Mouse (Mus musculus): ENCODE measurements around the gene Hnrnpab. TPM values are rescaled to one million over a fixed set of nuclear protein-coding genes. Genes with fewer than 3 reads are reported as not detected.

Hnrnpab gene
- polyA plus RNA-seq, 1 experiment from 2014 or later: 238 TPM

- Histone ChIP-seq H3K27ac (ENCODE audit: low read length) (no peak overlapping the region), H3K9me3 (replicated peaks; ENCODE audit: control insufficient read depth, low read length) (no peaks in the 10 kb centered on the region), H3K27me3 (ENCODE audit: control insufficient read depth, insufficient read depth, low read length) (no peaks in the 10 kb centered on the region), H3K4me1 (ENCODE audit: control insufficient read depth, insufficient read depth, low read length) (no peaks in the 10 kb centered on the region), H3K9ac (ENCODE audit: low read length) (no peak overlapping the region), H3K36me3 (ENCODE audit: control insufficient read depth, insufficient read depth, low read length) (no peaks in the 10 kb centered on the region), H3K4me3 (replicated peaks; ENCODE audit: low read length) (no peak overlapping the region), H3K4me2 (ENCODE audit: low read depth, low read length) (no peak overlapping the region)
- ATAC-seq (ENCODE audit: insufficient read depth, low FRiP score): no peak
- 90% methylated on average over 6 of the region's 6 CpGs for WGBS
Observed at GRCm38 (mm10) chr11:51565951-51566350, 40.7 kb downstream of the Hnrnpab start.

GRCm38 (mm10) chr11:51565062-51565461 lies 41.6 kb downstream of the Hnrnpab start:
- no peaks in the 10 kb centered on the region for H3K4me1 ChIP-seq (ENCODE audit: control insufficient read depth, insufficient read depth, low read length)
- no peaks in the 10 kb centered on the region for H3K36me3 ChIP-seq (ENCODE audit: control insufficient read depth, insufficient read depth, low read length)
- no peaks in the 10 kb centered on the region for H3K27me3 ChIP-seq (ENCODE audit: control insufficient read depth, insufficient read depth, low read length)
- H3K9ac ChIP-seq (ENCODE audit: low read length): no peak overlapping the region
- 38% methylated on average over 3 of the region's 3 CpGs for WGBS
- H3K4me3 ChIP-seq (replicated peaks; ENCODE audit: low read length): no peak overlapping the region
- ATAC-seq (ENCODE audit: insufficient read depth, low FRiP score): no peak
- no peaks in the 10 kb centered on the region for H3K9me3 ChIP-seq (replicated peaks; ENCODE audit: control insufficient read depth, low read length)
- no peak overlapping the region for H3K27ac ChIP-seq (ENCODE audit: low read length)
- H3K4me2 ChIP-seq (ENCODE audit: low read depth, low read length): no peak overlapping the region

- no peaks in the 10 kb centered on the region for H3K27me3 ChIP-seq (ENCODE audit: control insufficient read depth, insufficient read depth, low read length)
- no peak for ATAC-seq (ENCODE audit: insufficient read depth, low FRiP score)
- H3K4me1 ChIP-seq (ENCODE audit: control insufficient read depth, insufficient read depth, low read length): no peaks in the 10 kb centered on the region
- H3K9me3 ChIP-seq (replicated peaks; ENCODE audit: control insufficient read depth, low read length): no peaks in the 10 kb centered on the region
- no peak overlapping the region for H3K4me3 ChIP-seq (replicated peaks; ENCODE audit: low read length)
- no peak overlapping the region for H3K4me2 ChIP-seq (ENCODE audit: low read depth, low read length)
- H3K36me3 ChIP-seq (ENCODE audit: control insufficient read depth, insufficient read depth, low read length): no peaks in the 10 kb centered on the region
- H3K27ac ChIP-seq (ENCODE audit: low read length): no peak overlapping the region
- no peak overlapping the region for H3K9ac ChIP-seq (ENCODE audit: low read length)
- 97% methylated on average over 1 of the region's 1 CpGs for WGBS
Observed at GRCm38 (mm10) chr11:51563276-51563675, 43.4 kb downstream of the Hnrnpab start.

GRCm38 (mm10) chr11:51555066-51555465 lies 51.6 kb downstream of the Hnrnpab start:
- Histone ChIP-seq H3K27me3 (ENCODE audit: control insufficient read depth, insufficient read depth, low read length) (no peaks in the 10 kb centered on the region), H3K4me2 (ENCODE audit: low read depth, low read length) (no peak overlapping the region), H3K9me3 (replicated peaks; ENCODE audit: control insufficient read depth, low read length) (no peaks in the 10 kb centered on the region), H3K36me3 (ENCODE audit: control insufficient read depth, insufficient read depth, low read length) (no peaks in the 10 kb centered on the region), H3K4me3 (replicated peaks; ENCODE audit: low read length) (no peak overlapping the region), H3K4me1 (ENCODE audit: control insufficient read depth, insufficient read depth, low read length) (peaks cover 11% of the 10 kb centered on the region), H3K9ac (ENCODE audit: low read length) (no peak overlapping the region), H3K27ac (ENCODE audit: low read length) (no peak overlapping the region)
- 44% methylated on average over 2 of the region's 2 CpGs for WGBS
- no peak for ATAC-seq (ENCODE audit: insufficient read depth, low FRiP score)

- Histone ChIP-seq H3K4me2 (ENCODE audit: low read depth, low read length) (0 out of 2 replicates have a peak overlapping the region, but pooled peaks have one; percentile 14), H3K27ac (ENCODE audit: low read length) (no peak overlapping the region), H3K9me3 (replicated peaks; ENCODE audit: control insufficient read depth, low read length) (no peaks in the 10 kb centered on the region), H3K36me3 (ENCODE audit: control insufficient read depth, insufficient read depth, low read length) (no peaks in the 10 kb centered on the region), H3K27me3 (ENCODE audit: control insufficient read depth, insufficient read depth, low read length) (no peaks in the 10 kb centered on the region), H3K4me1 (ENCODE audit: control insufficient read depth, insufficient read depth, low read length) (peaks cover 11% of the 10 kb centered on the region), H3K9ac (ENCODE audit: low read length) (no peak overlapping the region), H3K4me3 (replicated peaks; ENCODE audit: low read length) (no peak overlapping the region; the same call in 1 of the 2 replicates)
- WGBS: 64% methylated on average over 10 of the region's 10 CpGs
- no peak for ATAC-seq (ENCODE audit: insufficient read depth, low FRiP score)
Observed at GRCm38 (mm10) chr11:51554590-51554989, 52.1 kb downstream of the Hnrnpab start.

GRCm38 (mm10) chr11:51552091-51552490 lies 54.6 kb downstream of the Hnrnpab start:
- no peaks in the 10 kb centered on the region for H3K27me3 ChIP-seq (ENCODE audit: control insufficient read depth, insufficient read depth, low read length)
- H3K9ac ChIP-seq (ENCODE audit: low read length): no peak overlapping the region
- H3K4me1 ChIP-seq (ENCODE audit: control insufficient read depth, insufficient read depth, low read length): peaks cover 11% of the 10 kb centered on the region
- H3K4me3 ChIP-seq (replicated peaks; ENCODE audit: low read length): no peak overlapping the region
- ATAC-seq (ENCODE audit: insufficient read depth, low FRiP score): no peak
- 53% methylated on average over 3 of the region's 3 CpGs for WGBS
- H3K27ac ChIP-seq (ENCODE audit: low read length): no peak overlapping the region
- no peaks in the 10 kb centered on the region for H3K9me3 ChIP-seq (replicated peaks; ENCODE audit: control insufficient read depth, low read length)
- H3K4me2 ChIP-seq (ENCODE audit: low read depth, low read length): no peak overlapping the region
- no peaks in the 10 kb centered on the region for H3K36me3 ChIP-seq (ENCODE audit: control insufficient read depth, insufficient read depth, low read length)

- H3K36me3 ChIP-seq (ENCODE audit: control insufficient read depth, insufficient read depth, low read length): no peaks in the 10 kb centered on the region
- no peaks in the 10 kb centered on the region for H3K27me3 ChIP-seq (ENCODE audit: control insufficient read depth, insufficient read depth, low read length)
- no peak overlapping the region for H3K4me2 ChIP-seq (ENCODE audit: low read depth, low read length)
- no peak overlapping the region for H3K4me3 ChIP-seq (replicated peaks; ENCODE audit: low read length)
- H3K9ac ChIP-seq (ENCODE audit: low read length): no peak overlapping the region
- peaks cover 11% of the 10 kb centered on the region for H3K4me1 ChIP-seq (ENCODE audit: control insufficient read depth, insufficient read depth, low read length)
- WGBS: 35% methylated on average over 5 of the region's 5 CpGs
- H3K9me3 ChIP-seq (replicated peaks; ENCODE audit: control insufficient read depth, low read length): no peaks in the 10 kb centered on the region
- peak; percentile 55; the same call in 1 of the 2 replicates for ATAC-seq (ENCODE audit: insufficient read depth, low FRiP score)
- H3K27ac ChIP-seq (ENCODE audit: low read length): no peak overlapping the region
Observed at GRCm38 (mm10) chr11:51551253-51551652, 55.4 kb downstream of the Hnrnpab start.

Other genes starting within 250 kb of the Hnrnpab start
- gene Phykpl, start 22.1 kb downstream of the Hnrnpab start, polyA plus RNA-seq (2015; fragmentation: Nextera tagmentation; extraction: Ambion mirVana): 19.6 and 20.1 TPM in 2 replicates
- 133 and 138 TPM in 2 replicates for gene Nhp2, start 12.9 kb upstream of the Hnrnpab start, polyA plus RNA-seq (2015; fragmentation: Nextera tagmentation; extraction: Ambion mirVana)
- gene Rmnd5b, start 29.0 kb upstream of the Hnrnpab start, polyA plus RNA-seq (2015; fragmentation: Nextera tagmentation; extraction: Ambion mirVana): 40.0 and 41.3 TPM in 2 replicates
- 20.7 and 21.0 TPM in 2 replicates for gene N4bp3, start 44.0 kb upstream of the Hnrnpab start, polyA plus RNA-seq (2015; fragmentation: Nextera tagmentation; extraction: Ambion mirVana)
- 5.9 and 6.4 TPM in 2 replicates for gene D930048N14Rik, start 44.1 kb upstream of the Hnrnpab start, polyA plus RNA-seq (2015; fragmentation: Nextera tagmentation; extraction: Ambion mirVana)
- gene 0610009B22Rik, start 82.0 kb upstream of the Hnrnpab start, polyA plus RNA-seq (2015; fragmentation: Nextera tagmentation; extraction: Ambion mirVana): 89.5 and 93.1 TPM in 2 replicates
- 15.9 and 16.5 TPM in 2 replicates for gene Sec24a, start 156.8 kb upstream of the Hnrnpab start, polyA plus RNA-seq (2015; fragmentation: Nextera tagmentation; extraction: Ambion mirVana)
- gene Sar1b, start 156.8 kb upstream of the Hnrnpab start, polyA plus RNA-seq (2015; fragmentation: Nextera tagmentation; extraction: Ambion mirVana): 125 and 126 TPM in 2 replicates

Data from stomach, embryonic 16.5 days (tissue).